In the genomic region with DNA sequence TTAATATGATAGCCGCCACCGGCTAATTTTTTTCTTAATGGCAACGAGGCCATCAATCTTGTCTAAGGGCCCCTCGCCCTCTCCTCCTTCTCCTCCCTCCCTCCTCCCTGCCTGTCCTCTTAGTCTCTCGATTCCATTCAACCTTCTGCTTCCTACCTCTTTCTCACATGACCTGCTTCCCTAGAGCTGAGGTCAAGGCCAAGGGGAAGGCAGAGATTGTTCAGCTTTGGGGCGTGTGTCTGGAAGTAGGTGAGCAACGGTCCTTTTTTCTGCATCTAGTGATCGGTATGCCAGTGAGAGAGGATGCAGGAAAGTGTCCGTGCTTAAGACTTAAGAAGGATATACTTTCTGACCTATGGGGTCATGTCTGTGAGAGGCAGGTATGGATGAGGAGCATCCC, we compare ENCODE assay signal across 18 mouse cellular contexts. TPM values are rescaled to one million over a fixed set of nuclear protein-coding genes. Genes with fewer than 3 reads are reported as not detected.
"Had no signal": no experiment of that assay in that cellular context is flagged by ENCODE, and none has a peak within 500 bp of the region (broad histone marks: within the 10 kb centered on the region; RNA-seq: fewer than 3 reads in every experiment).

No protein-coding gene starts in this region.

- H3K36me3 ChIP-seq: lung, embryonic 15.5 days; midbrain, embryonic 13.5 days; midbrain, embryonic 15.5 days; stomach, embryonic 15.5 days had no signal

- DNase-seq: liver, postnatal 0 days; lung, adult 2 months; lung, postnatal 14 days; lung, postnatal 36 days; right cerebral cortex, postnatal 14 days; thymus, adult 2 months; thymus, postnatal 25 days; thymus, postnatal 4 days had no signal

- ATAC-seq: liver, postnatal 0 days; lung, postnatal 0 days; midbrain, embryonic 13.5 days; midbrain, embryonic 15.5 days had no signal

- H3K9ac ChIP-seq: liver, postnatal 0 days; lung, embryonic 15.5 days; midbrain, embryonic 13.5 days; midbrain, embryonic 15.5 days; stomach, embryonic 15.5 days had no signal

- H3K4me2 ChIP-seq: midbrain, embryonic 11.5 days; midbrain, embryonic 13.5 days; midbrain, embryonic 15.5 days; stomach, embryonic 15.5 days had no signal

- H3K27ac ChIP-seq: macrophage; midbrain, embryonic 13.5 days; midbrain, embryonic 15.5 days; stomach, embryonic 15.5 days; stomach, postnatal 0 days had no signal

- H3K4me1 ChIP-seq: megakaryocyte, embryonic 14.5 days had no signal

- H3K4me3 ChIP-seq: lung, embryonic 15.5 days; megakaryocyte, embryonic 14.5 days; midbrain, embryonic 13.5 days; midbrain, embryonic 15.5 days; stomach, embryonic 15.5 days had no signal

- H3K9me3 ChIP-seq: lung, embryonic 15.5 days; megakaryocyte, embryonic 14.5 days; midbrain, embryonic 13.5 days; midbrain, embryonic 15.5 days; stomach, embryonic 15.5 days had no signal

RNA-seq across cellular contexts. Expression of a gene that starts 45.9 kb away (rescaled TPM):
- polyA plus RNA-seq: liver, postnatal 0 days; macrophage; neural tube, embryonic 11.5 days had no signal
